Mouse (Mus musculus) embryonic facial prominence, embryonic 10.5 days (tissue): Measurements from ENCODE around the gene Gpam. TPM values are rescaled to one million over a fixed set of nuclear protein-coding genes. Genes with fewer than 3 reads are reported as not detected.
"Not testable (repeated sequence)": the region's sequence is repeated elsewhere in the genome, so short reads cannot be mapped to it uniquely, and the experiment has no call there.

Experiments
- DNase-seq: peaks from one replicate; pipeline ENCODE4 v3.0.0-alpha.2; 2017; ENCODE audit warnings: low spot score
- H3K27ac ChIP-seq: fragments of 300-500 bp; sonication (generic); replicated peaks from 2 replicates; pipeline ENCODE4 v1.5.1; 2016; ENCODE audit warnings: mild to moderate bottlenecking
- H3K27me3 ChIP-seq: fragments of 300-500 bp; sonication (generic); replicated peaks from 2 replicates; pipeline ENCODE4 v1.6.1; 2016; ENCODE audit warnings: low read depth, mild to moderate bottlenecking; ENCODE audit not compliant: poor library complexity, severe bottlenecking
- H3K36me3 ChIP-seq: fragments of 300-500 bp; sonication (generic); replicated peaks from 2 replicates; pipeline ENCODE4 v1.6.1; 2016; ENCODE audit warnings: mild to moderate bottlenecking, moderate library complexity
- H3K4me1 ChIP-seq: fragments of 300-500 bp; sonication (generic); 2 replicates; pipeline ENCODE4 v1.6.1; 2016
- H3K4me3 ChIP-seq: fragments of 300-500 bp; sonication (generic); 2 replicates; pipeline ENCODE4 v1.5.1; 2016; ENCODE audit warnings: mild to moderate bottlenecking, moderate library complexity
- H3K9me3 ChIP-seq: fragments of 300-500 bp; sonication (generic); 2 replicates; pipeline ENCODE4 v1.6.1; 2016; ENCODE audit warnings: mild to moderate bottlenecking
- WGBS: fragments of 180-500 bp; shearing (Covaris S2); methylation state at CpG from one replicate; pipeline ENCODE4 v1.1.7; 2016; 5-methylcytosine and 5-hydroxymethylcytosine counted together
- polyA plus RNA-seq: library from polyadenylated mRNA; unstranded; fragments of >200 nt; fragmentation: Nextera tagmentation; extraction: Ambion mirVana; gene quantifications from 2 replicates; pipeline ENCODE4 v1.2.1, GENCODE M21; 2016

Gpam gene
- polyA plus RNA-seq = 18.1 and 20.4 TPM in 2 replicates

DNA sequence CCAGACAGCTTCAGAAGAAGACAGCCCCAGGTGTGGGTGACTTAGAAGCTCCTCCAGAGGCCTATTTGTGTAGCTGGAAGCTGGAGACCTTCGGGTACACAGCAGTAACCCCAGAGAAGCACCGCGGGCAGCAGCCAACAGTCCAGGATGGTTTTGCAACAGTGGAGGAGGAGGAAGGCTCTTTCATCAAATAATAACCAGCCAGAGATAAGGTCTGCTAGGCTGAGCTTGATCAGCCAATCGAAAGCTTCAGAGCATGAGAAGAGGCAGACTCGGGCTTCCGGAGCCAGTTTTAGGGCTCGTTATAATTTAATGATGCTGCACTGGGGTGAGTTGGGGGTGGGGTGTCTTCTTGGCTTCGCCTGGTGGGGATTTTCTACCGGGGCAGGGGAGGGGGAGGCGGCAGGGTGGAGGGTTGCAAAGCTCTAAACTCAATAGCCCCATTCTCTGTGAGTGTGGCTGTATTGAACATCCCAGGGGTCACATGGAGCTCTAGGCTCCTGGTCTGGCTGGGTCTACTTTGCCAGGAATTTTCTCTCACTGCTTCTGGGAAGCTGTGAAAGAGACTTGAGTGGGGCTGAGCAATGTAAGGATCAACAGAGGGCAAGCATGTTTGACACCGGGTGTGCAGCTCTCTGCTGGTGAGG, at the start of gene Gpam:
Gene Gpam, minus strand, starts transcription at position 167 of the 647 bp plus-strand sequence.
- H3K36me3 ChIP-seq = no peaks in the 10 kb centered on the region
- WGBS = 69% methylated on average over 11 of the region's 11 CpGs
- H3K27ac ChIP-seq = no peak within 1 kb of the TSS

DNA sequence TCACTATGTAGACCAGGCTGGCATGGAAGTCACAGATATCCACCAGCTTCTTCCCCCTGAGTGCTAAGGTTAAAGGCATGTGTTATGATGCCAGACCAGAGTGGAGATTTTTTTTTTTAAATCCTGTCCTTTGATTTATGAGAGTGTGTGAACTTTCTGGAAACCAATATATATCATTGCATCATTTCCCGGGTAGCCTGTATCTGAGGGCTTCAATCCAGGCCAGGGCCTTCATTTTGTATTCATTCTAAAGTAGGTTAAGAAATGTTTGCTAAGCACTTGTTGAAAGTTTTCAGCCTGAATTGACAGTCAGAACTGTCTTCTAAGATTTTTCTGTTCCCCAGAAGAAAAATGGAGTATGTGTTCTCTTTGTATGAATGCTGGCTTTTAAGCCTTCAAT, 44.5 kb upstream of the Gpam start:
- DNase-seq = no peak
- Histone ChIP-seq H3K36me3 (no peaks in the 10 kb centered on the region), H3K4me3 (no peak overlapping the region), H3K27me3 (no peaks in the 10 kb centered on the region), H3K27ac (no peak overlapping the region), H3K4me1 (no peaks in the 10 kb centered on the region), H3K9me3 (peaks cover 16% of the 10 kb centered on the region; the same call in 1 of the 2 replicates)
- WGBS = 92% methylated on average over 1 of the region's 1 CpGs

More for the DNA sequence above, at the start of gene Gpam:
- Histone ChIP-seq H3K27me3 (no peaks in the 10 kb centered on the region), H3K4me1 (peaks cover 23% of the 10 kb centered on the region), H3K9me3 (no peaks in the 10 kb centered on the region), H3K4me3 (no peak within 1 kb of the TSS)
- no peak for DNase-seq

DNA sequence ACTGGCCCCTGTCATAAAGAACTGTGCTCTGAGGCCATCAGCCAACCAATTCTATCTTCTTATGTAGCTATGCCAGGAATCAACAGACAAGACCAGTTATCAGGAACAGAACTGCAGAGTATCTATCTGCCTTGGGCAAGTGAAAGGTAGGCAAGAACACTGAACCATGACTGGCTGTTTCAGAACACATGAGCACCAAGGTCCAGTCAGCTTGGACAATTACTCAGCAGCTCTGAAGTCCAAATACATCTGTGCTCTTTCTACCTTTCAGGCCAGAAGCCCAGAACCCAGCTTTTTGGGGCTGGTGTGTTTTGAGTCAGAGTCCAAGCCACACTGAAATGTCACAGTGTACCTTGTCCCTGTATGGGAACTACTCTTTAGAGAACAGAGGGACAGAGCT, 43.4 kb upstream of the Gpam start:
- Histone ChIP-seq H3K36me3 (no peaks in the 10 kb centered on the region), H3K4me1 (no peaks in the 10 kb centered on the region), H3K9me3 (peaks cover 16% of the 10 kb centered on the region; the same call in 1 of the 2 replicates), H3K4me3 (no peak overlapping the region), H3K27ac (no peak overlapping the region), H3K27me3 (no peaks in the 10 kb centered on the region)
- DNase-seq = no peak

DNA sequence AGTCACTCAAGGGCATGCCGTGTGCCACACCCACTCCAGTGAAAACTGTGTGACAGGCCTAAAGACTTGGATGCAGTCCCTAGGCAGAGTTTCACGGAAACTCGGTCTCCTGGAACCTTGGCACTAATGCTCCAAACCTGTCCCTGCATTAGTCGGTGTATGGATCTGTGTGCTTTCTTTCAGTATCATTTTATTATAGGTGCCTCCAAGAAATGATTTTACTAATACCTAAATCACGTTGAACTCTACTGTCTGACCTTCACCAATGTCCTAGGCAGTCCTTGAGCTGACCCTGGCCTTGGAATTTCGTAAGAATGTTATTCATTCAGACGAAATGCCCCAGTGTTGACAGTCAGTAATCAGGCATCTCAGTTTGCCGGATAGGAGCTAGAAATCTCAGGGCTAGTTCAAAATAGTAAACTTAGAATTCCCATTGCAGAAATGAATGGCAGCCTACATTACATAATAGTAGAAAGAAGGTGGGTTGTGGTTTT, 42.2 kb upstream of the Gpam start:
- H3K4me1 ChIP-seq, H3K4me3 ChIP-seq, DNase-seq, H3K27me3 ChIP-seq, H3K36me3 ChIP-seq, H3K27ac ChIP-seq: not testable (repeated sequence)
- H3K9me3 ChIP-seq = peaks cover 16% of the 10 kb centered on the region; the same call in 1 of the 2 replicates
- WGBS = 92% methylated on average over 8 of the region's 8 CpGs

DNA sequence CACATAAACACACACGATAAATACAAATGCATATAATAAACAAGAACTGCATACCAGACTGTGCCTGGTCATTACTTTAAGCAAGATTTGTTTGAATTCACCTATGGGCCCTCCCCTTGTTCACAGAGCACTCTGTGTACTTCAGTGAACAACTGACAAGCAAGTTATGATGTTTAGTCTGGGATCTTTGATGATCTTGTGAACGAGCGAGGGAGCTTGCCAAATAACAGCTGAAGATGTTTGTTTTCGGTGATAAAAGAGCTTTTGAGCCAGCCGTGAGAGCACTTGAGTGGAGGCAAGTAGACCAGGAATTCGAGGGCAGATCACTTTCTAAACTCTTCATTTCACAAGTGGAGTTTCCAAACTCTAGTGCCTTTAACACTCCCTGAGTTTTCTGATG, 41.3 kb upstream of the Gpam start:
- Histone ChIP-seq H3K27ac (no peak overlapping the region), H3K9me3 (peaks cover 16% of the 10 kb centered on the region; the same call in 1 of the 2 replicates), H3K36me3 (no peaks in the 10 kb centered on the region), H3K27me3 (no peaks in the 10 kb centered on the region), H3K4me1 (no peaks in the 10 kb centered on the region), H3K4me3 (no peak overlapping the region)
- 83% methylated on average over 6 of the region's 6 CpGs for WGBS
- no peak for DNase-seq

DNA sequence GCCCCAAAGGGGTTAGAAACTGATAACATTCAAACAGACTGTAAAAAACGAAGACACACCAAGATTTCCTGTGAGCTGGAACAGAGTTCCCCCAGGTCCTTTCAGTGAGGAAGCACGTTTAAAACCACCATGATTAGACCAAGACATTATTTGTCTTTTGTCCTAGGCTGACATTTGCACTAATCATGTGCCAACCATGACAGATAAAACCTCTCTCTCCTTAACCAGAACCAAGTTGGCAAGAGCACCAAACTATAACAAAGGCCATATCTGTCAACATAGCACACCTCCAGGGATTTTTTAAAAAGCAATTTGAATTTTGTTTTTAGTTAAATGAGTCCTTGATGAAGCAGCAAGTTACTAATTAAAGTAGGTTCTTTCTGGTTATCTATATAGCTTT, 40.7 kb upstream of the Gpam start:
- H3K9me3 ChIP-seq = peaks cover 16% of the 10 kb centered on the region; the same call in 1 of the 2 replicates
- no peaks in the 10 kb centered on the region for H3K36me3 ChIP-seq
- 72% methylated on average over 2 of the region's 2 CpGs for WGBS
- H3K4me1 ChIP-seq = no peaks in the 10 kb centered on the region
- no peak for DNase-seq
- no peak overlapping the region for H3K27ac ChIP-seq
- H3K4me3 ChIP-seq = no peak overlapping the region
- H3K27me3 ChIP-seq = no peaks in the 10 kb centered on the region

DNA sequence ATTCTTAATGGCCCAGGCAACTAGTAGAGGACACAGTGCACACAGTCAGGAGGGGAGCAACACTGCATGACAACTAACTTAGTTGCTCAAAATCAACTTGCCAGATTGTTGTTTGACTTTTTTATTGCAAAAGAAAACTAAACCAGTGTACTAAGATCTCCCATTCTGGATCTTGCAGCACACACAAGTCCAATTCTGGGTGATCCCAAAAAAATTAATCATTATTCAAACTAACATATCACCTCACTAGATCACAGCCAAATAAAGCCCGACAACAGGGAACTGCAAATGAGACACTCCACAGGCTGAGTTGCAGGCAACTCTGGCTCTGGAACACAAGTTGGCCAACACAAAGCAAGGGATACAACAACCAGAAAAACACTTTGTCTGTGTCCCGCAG, 39.7 kb upstream of the Gpam start:
- Histone ChIP-seq H3K4me3 (no peak overlapping the region), H3K4me1 (no peaks in the 10 kb centered on the region), H3K27me3 (no peaks in the 10 kb centered on the region), H3K36me3 (no peaks in the 10 kb centered on the region), H3K27ac (no peak overlapping the region), H3K9me3 (peaks cover 16% of the 10 kb centered on the region; the same call in 1 of the 2 replicates)
- 88% methylated on average over 2 of the region's 2 CpGs for WGBS
- DNase-seq = no peak

- Histone ChIP-seq H3K9me3 (peaks cover 16% of the 10 kb centered on the region; the same call in 1 of the 2 replicates), H3K27me3 (no peaks in the 10 kb centered on the region), H3K36me3 (no peaks in the 10 kb centered on the region), H3K4me3 (no peak overlapping the region), H3K27ac (no peak overlapping the region), H3K4me1 (no peaks in the 10 kb centered on the region)
- DNase-seq = no peak
- WGBS = 85% methylated on average over 4 of the region's 4 CpGs
Measured at GRCm38 (mm10) chr19:55165954-55166353, 38.9 kb upstream of the Gpam start.

- Histone ChIP-seq H3K4me3 (no peak overlapping the region), H3K4me1 (no peaks in the 10 kb centered on the region), H3K36me3 (no peaks in the 10 kb centered on the region), H3K9me3 (peaks cover 12% of the 10 kb centered on the region; the same call in 1 of the 2 replicates), H3K27me3 (no peaks in the 10 kb centered on the region), H3K27ac (no peak overlapping the region)
- 72% methylated on average over 1 of the region's 1 CpGs for WGBS
- no peak for DNase-seq
Measured at GRCm38 (mm10) chr19:55165183-55165865, 38.3 kb upstream of the Gpam start.

DNA sequence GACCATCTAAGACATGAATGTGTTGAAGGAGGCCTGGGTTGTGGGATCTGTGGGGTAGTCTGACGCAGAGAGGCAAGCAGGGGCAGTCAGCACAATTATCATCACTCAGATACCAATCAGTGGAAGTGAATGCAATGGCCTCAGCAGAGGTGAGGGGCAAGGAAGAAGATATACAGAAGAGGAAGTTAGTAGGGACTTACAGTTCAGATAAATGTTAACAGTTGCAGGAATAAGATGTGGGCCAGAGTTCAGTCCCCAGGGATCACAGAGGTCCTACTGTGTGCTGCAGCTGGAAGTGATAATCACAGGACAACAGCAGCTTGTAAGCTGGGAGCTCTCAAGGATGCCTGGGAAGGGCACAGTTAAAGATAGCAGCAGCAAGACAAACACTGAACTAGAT, 37.1 kb upstream of the Gpam start:
- no peaks in the 10 kb centered on the region for H3K4me1 ChIP-seq
- no peaks in the 10 kb centered on the region for H3K36me3 ChIP-seq
- no peak overlapping the region for H3K27ac ChIP-seq
- no peak overlapping the region for H3K4me3 ChIP-seq
- DNase-seq = no peak
- 72% methylated on average over 1 of the region's 1 CpGs for WGBS
- no peaks in the 10 kb centered on the region for H3K27me3 ChIP-seq
- H3K9me3 ChIP-seq = peaks cover 2% of the 10 kb centered on the region; the same call in 1 of the 2 replicates

DNA sequence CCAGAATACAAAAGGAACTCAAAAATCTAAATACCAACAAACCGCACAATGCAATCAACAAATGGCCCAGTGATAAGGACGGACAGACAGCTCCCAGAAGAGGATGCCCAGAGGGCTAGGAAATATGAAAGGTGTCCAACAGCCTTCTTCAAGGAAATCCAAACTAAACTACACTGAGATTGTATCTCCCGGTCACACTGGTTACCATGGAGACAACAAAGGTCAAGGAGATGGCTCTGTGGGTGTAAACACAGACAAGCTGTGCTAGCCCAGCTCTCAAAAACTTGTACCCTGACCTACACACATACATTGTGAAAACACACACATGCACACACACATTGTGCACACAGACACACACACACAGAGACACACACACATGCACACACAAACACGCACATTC, 35.2 kb upstream of the Gpam start:
- Histone ChIP-seq H3K9me3 (no peaks in the 10 kb centered on the region), H3K4me3 (no peak overlapping the region), H3K27ac (no peak overlapping the region), H3K27me3 (no peaks in the 10 kb centered on the region), H3K36me3 (no peaks in the 10 kb centered on the region), H3K4me1 (0 out of 2 replicates have a peak, but pooled peaks cover 2% of the 10 kb centered on the region)
- DNase-seq = no peak
- WGBS = 77% methylated on average over 4 of the region's 4 CpGs

DNA sequence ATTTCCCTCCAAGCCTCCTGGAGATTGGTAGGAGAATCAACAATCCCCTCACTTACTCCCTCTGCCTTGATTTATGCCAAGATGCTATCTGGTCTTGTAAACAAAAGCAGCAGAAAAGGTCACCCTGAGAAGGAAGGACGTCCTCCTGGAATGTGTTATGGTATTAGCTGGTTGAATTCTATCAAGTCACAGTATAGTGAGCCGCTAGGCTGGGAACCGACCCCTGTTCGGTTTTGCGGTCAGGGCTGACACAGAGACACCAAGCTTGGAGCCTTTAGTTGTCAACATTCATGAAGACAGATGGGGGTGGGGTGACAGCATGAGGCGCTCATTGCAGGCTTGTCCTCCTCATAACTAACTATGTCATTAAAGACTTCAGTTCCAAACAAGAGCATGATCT, 32.8 kb upstream of the Gpam start:
- Histone ChIP-seq H3K27me3 (no peaks in the 10 kb centered on the region), H3K4me1 (0 out of 2 replicates have a peak, but pooled peaks cover 2% of the 10 kb centered on the region), H3K27ac (no peak overlapping the region), H3K36me3 (no peaks in the 10 kb centered on the region), H3K9me3 (no peaks in the 10 kb centered on the region), H3K4me3 (no peak overlapping the region)
- 83% methylated on average over 6 of the region's 6 CpGs for WGBS
- DNase-seq = no peak

DNA sequence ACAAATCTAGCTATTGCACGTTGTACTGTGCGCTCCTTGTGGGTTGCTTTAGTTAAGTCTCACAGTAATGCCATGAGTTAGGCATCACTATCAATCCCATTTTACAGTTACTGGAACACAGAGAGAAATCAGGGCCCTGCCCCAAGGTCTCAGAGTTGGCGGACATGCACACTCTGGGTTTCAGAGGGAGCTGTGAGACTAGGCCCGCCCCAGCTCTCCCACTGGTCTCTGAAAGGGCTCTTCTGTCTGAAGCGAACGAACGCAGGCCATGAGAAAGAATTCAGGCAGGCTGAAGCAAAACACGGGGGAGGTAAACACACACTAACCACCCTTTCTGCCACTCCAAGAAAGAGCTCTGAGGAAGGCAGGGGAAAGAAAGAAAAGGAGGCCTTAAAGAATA, 31.6 kb upstream of the Gpam start:
- WGBS = 61% methylated on average over 8 of the region's 8 CpGs
- H3K27ac ChIP-seq = no peak overlapping the region; the same call in 1 of the 2 replicates

More for the DNA sequence above, 31.6 kb upstream of the Gpam start:
- Histone ChIP-seq H3K4me3 (no peak overlapping the region), H3K4me1 (0 out of 2 replicates have a peak, but pooled peaks cover 2% of the 10 kb centered on the region), H3K9me3 (no peaks in the 10 kb centered on the region), H3K36me3 (no peaks in the 10 kb centered on the region), H3K27me3 (no peaks in the 10 kb centered on the region)
- no peak for DNase-seq
